Mouse (Mus musculus) G1E (cell line): ENCODE measurements around the gene Gpd1l.

ENCODE experiments used
- CTCF ChIP-seq: IDR thresholded peaks from 2 replicates; pipeline ENCODE4 v1.5.1; 2012; ENCODE audit warnings: low read depth, low read length, inconsistent platforms, mixed read lengths
- GATA1 ChIP-seq: IDR thresholded peaks from 2 replicates; pipeline ENCODE4 v1.6.1; 2012; ENCODE audit warnings: borderline replicate concordance, low read length, inconsistent platforms, mixed read lengths
- GATA2 ChIP-seq: IDR thresholded peaks from 2 replicates; pipeline ENCODE4 v1.6.1; 2012; ENCODE audit warnings: low read depth, low read length, inconsistent platforms, borderline replicate concordance
- POLR2AphosphoS5 ChIP-seq: IDR thresholded peaks from 2 replicates; pipeline ENCODE4 v1.6.1; 2012; ENCODE audit warnings: low read depth, low read length, inconsistent platforms; ENCODE audit not compliant: insufficient replicate concordance
- TAL1 ChIP-seq: conservative IDR thresholded peaks from 2 replicates; pipeline ENCODE4 v1.6.1; 2012; ENCODE audit warnings: low read depth, low read length, inconsistent platforms, mixed read lengths

DNA sequence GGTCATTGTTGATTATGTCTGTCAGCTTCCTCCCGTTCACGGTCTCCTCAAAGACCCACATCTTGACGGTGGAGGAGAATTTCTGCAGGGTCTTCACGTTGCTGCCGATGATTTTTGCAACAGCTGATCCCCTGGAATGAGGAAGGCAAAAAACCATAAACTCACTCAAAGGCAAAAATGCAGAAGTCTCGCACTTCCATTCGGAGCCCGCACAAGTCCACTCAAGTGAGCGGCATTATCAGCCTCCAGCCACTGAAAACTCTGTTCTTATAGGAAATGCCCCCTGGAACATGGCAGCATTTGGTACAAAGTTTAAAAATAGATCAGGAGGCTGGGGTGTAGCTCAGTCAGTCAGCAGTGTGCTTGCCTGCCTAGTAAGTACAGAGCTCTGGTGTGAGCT is 13.2 kb downstream of the Gpd1l start:
- no peak for TF ChIP-seq CTCF
- no peak for TF ChIP-seq TAL1
- no peak for TF ChIP-seq GATA1
- TF ChIP-seq GATA2: no peak
- TF ChIP-seq POLR2AphosphoS5: no peak
